Mouse (Mus musculus) brain, embryonic 18.5 days (tissue): ENCODE measurements at regions not wholly inside any gene's neighbourhood (a gene's known extent, or its start where the extent isn't known, plus 50 kb on each side); places are given as distances from the start of the nearest gene placed in this dataset.
A peak's percentile ranks its signal among the peaks of the same experiment; 100 is the strongest.

Source experiments
- DNase-seq: peaks from one replicate; pipeline ENCODE4 v3.0.0-alpha.2; 2012; ENCODE audit warnings: low read depth, low spot score

- no peak for DNase-seq
Observed at GRCm38 (mm10) chr16:87077385-87077784, 276.6 kb upstream of the N6amt1 start.

DNA sequence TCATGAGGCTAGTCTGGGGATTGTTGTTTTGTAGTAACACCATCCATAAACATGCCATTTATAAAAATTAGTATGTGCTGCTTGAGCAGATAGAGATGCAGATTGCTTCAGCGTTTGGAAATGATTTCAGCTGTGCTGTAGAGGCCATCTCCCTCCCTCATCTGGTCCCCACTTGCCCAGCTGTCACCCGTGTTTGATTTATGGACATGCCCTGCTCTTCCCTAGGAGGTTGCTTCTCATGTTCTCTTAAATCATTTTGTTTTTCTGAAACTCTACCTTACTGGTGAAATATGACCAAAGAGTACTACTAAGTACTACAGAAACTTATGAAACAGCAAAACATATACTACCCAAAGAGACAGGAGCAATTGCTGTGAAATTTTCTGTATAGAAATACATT is 284.7 kb upstream of the N6amt1 start:
- no peak for DNase-seq

DNA sequence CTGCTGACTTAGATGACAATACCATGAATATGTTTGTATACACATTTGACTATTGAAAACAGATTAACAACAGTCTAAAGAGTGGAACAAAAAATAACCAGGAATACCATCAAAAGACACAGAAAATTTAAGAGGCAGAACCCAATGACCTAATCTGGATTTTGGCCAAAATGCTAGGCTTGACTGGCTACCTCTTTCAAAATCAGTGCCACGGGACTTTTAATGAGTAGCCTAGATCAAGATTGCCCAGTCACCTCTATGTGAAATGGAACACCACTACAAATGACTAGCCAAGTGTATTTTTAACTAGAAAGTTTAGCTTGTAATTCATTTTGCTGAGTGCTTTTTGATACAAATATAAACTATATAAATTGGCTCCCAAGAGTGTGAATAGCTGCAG is 286.0 kb upstream of the N6amt1 start:
- no peak for DNase-seq

GRCm38 (mm10) chr16:87067523-87067922 is 286.5 kb upstream of the N6amt1 start:
- no peak for DNase-seq

- DNase-seq = no peak
Observed at GRCm38 (mm10) chr16:87060473-87060872, 293.5 kb upstream of the N6amt1 start.

DNA sequence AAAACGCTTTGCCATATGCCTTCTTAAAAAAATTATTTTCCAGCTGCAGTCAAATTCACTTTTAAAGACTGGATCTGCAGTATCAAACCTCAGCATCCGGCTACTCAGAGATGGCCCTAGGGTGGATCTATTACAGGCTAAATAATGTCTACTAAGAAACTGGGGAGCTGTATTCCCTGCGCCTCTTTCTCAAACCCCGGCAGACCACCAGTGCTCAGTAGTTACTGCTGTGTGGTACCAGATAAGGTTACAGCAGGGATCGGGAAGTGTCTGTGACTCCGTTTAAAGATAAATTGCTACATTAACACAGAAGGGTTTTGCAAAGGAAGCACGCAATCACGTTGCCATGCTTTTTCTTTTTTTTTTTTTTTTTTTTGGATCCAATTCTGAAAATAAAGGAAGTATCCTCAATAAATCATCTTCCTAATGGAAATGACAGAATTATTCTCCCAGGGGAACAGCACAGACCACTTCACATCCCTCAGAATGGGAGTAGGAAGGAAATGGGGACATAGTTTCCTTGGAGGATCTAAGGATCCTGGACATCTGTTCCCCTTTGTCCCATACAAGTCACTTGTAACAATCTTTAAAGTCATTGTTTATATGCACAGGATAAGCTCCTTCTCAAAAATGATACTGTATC is 304.1 kb upstream of the N6amt1 start:
- DNase-seq = no peak

GRCm38 (mm10) chr16:87044773-87045561 is 309.0 kb upstream of the N6amt1 start:
- DNase-seq = no peak

DNA sequence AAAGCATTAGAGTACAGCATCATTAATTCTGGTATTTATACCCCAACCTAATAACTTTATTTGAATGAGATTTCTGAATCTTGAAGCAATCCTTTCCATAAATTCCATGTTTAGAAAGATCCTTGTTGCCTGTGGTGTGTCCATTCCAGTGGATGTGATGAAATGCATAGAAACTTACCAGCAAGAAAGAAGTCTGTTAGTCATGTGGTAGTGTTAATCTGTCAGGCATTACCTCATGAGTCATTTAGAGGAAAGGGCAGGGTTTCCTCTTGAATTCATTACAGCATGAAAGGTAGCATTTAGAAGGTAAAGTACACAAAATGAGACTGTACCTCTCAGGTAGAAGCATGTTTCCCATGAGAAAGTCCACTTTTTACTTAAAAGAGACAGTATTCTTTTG is 310.3 kb upstream of the N6amt1 start:
- no peak for DNase-seq

- no peak for DNase-seq
Observed at GRCm38 (mm10) chr16:87040366-87040765, 313.6 kb upstream of the N6amt1 start.

- no peak for DNase-seq
Observed at GRCm38 (mm10) chr16:87039861-87040260, 314.1 kb upstream of the N6amt1 start.

- no peak for DNase-seq
Observed at GRCm38 (mm10) chr16:87037061-87037460, 316.9 kb upstream of the N6amt1 start.

- no peak for DNase-seq
Observed at GRCm38 (mm10) chr16:87031836-87032235, 322.1 kb upstream of the N6amt1 start.

DNA sequence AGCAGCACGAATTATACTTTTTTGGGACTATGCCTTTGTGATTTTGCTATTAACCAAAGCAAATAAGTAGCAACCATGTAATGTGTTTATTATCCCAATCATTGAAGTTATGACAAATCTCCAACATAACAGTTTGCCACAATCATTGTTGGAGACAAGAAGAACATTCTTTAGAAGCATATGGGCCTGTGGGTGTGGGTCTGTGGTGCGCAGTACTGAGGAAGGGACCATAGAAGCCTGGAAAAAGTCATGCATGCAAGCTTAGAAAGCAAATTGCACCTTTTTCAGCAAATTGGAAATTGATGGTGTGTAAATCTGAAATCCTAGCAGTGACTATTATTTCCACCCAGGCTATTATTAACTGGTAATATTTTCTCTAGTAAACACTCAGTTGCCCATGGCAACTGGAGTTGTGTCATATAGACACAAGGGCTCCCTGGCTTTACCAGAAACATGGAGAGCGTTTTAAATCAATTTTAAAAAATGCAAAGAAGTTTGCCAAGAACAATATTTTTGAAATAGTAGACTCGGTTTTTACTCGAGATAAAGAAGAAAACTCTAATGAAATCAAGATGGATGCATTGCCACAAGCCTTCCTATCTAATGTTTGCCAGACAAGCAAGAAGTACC is 325.4 kb upstream of the N6amt1 start:
- DNase-seq = no peak

GRCm38 (mm10) chr16:87027621-87028020 is 326.4 kb upstream of the N6amt1 start:
- DNase-seq = no peak

DNA sequence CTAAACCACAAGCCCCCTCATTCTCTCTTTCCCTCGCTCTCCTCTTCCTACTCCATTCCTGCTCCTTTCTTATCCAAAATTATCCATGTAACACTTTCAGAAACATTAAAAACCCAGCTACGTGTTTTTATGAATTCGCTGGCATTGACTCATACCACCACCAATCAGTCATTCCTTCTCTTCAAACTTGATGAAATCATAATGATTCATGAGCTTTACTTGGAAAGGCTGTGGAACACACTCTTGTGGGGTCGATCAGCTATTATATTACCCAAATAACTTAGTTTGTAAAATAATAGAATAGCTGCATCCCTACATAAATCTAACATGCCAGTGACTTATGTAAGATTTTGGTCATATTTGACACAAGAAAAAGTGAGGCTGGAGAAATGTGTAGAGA is 331.9 kb upstream of the N6amt1 start:
- no peak for DNase-seq

DNA sequence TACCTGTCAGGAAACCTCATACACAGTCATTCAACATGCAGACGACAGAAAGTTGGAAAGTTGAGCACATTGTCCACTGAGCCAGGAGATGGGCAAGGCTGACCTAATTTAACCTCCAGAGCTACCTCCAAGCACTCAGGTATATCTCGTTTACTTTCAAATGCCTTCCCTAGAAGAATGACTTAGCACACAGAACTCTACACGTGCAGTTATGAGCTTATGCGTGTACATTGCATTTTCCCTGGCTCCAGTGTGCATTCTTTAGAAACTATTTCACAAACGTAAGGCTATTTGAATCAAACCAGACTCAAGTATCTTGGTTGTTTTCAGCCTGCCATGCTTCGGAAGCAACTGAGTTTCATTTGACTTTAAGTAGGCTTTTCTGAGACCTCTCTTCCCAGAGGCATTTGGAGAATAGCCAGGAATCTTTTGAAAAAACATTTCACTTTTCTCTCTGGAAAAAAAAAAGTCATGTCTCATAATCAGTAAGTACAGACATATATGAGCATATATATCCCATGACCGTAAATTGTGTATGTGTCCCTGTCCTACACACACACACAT is 336.8 kb upstream of the N6amt1 start:
- DNase-seq = no peak

DNA sequence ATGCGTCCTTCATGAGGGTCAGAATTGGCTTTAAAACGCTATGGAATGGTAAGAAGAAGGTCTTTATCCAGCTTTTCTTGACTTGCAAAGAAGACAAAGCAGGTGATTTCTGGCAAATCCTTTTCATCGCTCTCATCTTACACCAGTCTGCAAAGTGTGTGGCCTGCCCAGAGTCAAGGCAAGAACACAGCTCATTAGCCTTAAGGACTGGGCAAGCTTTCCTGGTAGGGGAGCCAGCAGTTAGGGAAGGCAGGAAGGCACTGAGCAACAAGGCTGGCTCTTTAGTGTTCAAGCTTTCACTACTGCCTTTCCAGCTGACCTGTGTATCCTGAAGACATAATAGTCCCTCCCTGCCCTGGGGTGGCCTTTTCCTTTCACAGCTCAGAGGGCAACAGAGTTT is 352.4 kb upstream of the N6amt1 start:
- peak; percentile 18 for DNase-seq

GRCm38 (mm10) chr16:87001135-87001534 is 352.9 kb upstream of the N6amt1 start:
- peak; percentile 66 for DNase-seq

- no peak for DNase-seq
Observed at GRCm38 (mm10) chr16:86971691-86972090, 382.3 kb upstream of the N6amt1 start.

DNA sequence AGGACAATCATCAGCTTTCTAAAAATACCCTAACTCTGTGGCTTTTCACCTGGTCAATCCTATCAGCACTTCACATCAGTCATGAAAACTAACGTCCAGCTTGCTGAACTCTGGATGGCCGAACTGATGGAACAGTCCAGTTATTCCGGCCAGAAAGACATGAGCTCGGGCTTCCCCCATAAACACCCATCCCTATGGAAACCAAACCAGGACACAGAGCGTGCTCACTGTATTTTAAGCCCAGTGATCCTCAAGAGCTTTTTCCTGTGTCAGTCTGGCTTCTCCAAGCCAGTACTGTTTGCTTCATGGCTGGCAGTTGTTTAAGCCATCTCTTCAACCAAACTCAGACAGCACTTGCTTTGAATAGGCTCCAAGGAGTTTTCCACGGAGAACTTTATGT is 404.3 kb upstream of the N6amt1 start:
- no peak for DNase-seq

GRCm38 (mm10) chr16:86945531-86946144 is 408.3 kb upstream of the N6amt1 start:
- no peak for DNase-seq

- no peak for DNase-seq
Observed at GRCm38 (mm10) chr16:86945058-86945457, 408.9 kb upstream of the N6amt1 start.
